Mouse (Mus musculus): ENCODE measurements around the gene Tnip1.
"Not testable (repeated sequence)": the region's sequence is repeated elsewhere in the genome, so short reads cannot be mapped to it uniquely, and the experiment has no call there.

Gene Tnip1

GRCm38 (mm10) chr11:54911201-54911600, 51.5 kb downstream of the Tnip1 start:
- no peak for DNase-seq (ENCODE audit: low read depth, low spot score)

- DNase-seq (ENCODE audit: low read depth, low spot score) = no peak
Observed at GRCm38 (mm10) chr11:54910081-54910665, 52.5 kb downstream of the Tnip1 start.

GRCm38 (mm10) chr11:54909273-54909672, 53.4 kb downstream of the Tnip1 start:
- DNase-seq (ENCODE audit: low read depth, low spot score) = no peak

GRCm38 (mm10) chr11:54907259-54907658, 55.5 kb downstream of the Tnip1 start:
- no peak for DNase-seq (ENCODE audit: low read depth, low spot score)

GRCm38 (mm10) chr11:54906466-54906865, 56.3 kb downstream of the Tnip1 start:
- no peak for DNase-seq (ENCODE audit: low read depth, low spot score)

GRCm38 (mm10) chr11:54905931-54906330, 56.8 kb downstream of the Tnip1 start:
- DNase-seq (ENCODE audit: low read depth, low spot score) = no peak

- DNase-seq (ENCODE audit: low read depth, low spot score) = no peak
Observed at GRCm38 (mm10) chr11:54905086-54905485, 57.6 kb downstream of the Tnip1 start.

GRCm38 (mm10) chr11:54903940-54904706, 58.6 kb downstream of the Tnip1 start:
- DNase-seq (ENCODE audit: low read depth, low spot score) = peak; percentile 15

- DNase-seq (ENCODE audit: low read depth, low spot score) = no peak
Observed at GRCm38 (mm10) chr11:54903339-54903738, 59.4 kb downstream of the Tnip1 start.

- DNase-seq (ENCODE audit: low read depth, low spot score) = peak; percentile 84
Observed at GRCm38 (mm10) chr11:54902333-54903323, 60.1 kb downstream of the Tnip1 start, which contains the start of gene Gpx3. Gene Gpx3 (plus strand): TSS chr11:54902453.

GRCm38 (mm10) chr11:54899657-54900056, 63.1 kb downstream of the Tnip1 start:
- DNase-seq (ENCODE audit: low read depth, low spot score) = no peak

- DNase-seq (ENCODE audit: low read depth, low spot score) = no peak
Observed at GRCm38 (mm10) chr11:54897470-54897869, 65.2 kb downstream of the Tnip1 start.

- DNase-seq (ENCODE audit: low read depth, low spot score) = not testable (repeated sequence)
Observed at GRCm38 (mm10) chr11:54896646-54897045, 66.1 kb downstream of the Tnip1 start.

- no peak for DNase-seq (ENCODE audit: low read depth, low spot score)
Observed at GRCm38 (mm10) chr11:54894589-54894988, 68.1 kb downstream of the Tnip1 start.

- no peak for DNase-seq (ENCODE audit: low read depth, low spot score)
Observed at GRCm38 (mm10) chr11:54892091-54892490, 70.6 kb downstream of the Tnip1 start.

GRCm38 (mm10) chr11:54891341-54891740, 71.4 kb downstream of the Tnip1 start:
- DNase-seq (ENCODE audit: low read depth, low spot score) = no peak

- DNase-seq (ENCODE audit: low read depth, low spot score) = no peak
Observed at GRCm38 (mm10) chr11:54887927-54888326, 74.8 kb downstream of the Tnip1 start.

- DNase-seq (ENCODE audit: low read depth, low spot score) = no peak
Observed at GRCm38 (mm10) chr11:54885406-54885805, 77.3 kb downstream of the Tnip1 start.

GRCm38 (mm10) chr11:54884937-54885336, 77.8 kb downstream of the Tnip1 start:
- DNase-seq (ENCODE audit: low read depth, low spot score) = no peak

- no peak for DNase-seq (ENCODE audit: low read depth, low spot score)
Observed at GRCm38 (mm10) chr11:54884197-54884828, 78.4 kb downstream of the Tnip1 start.

GRCm38 (mm10) chr11:54882671-54883070, 80.0 kb downstream of the Tnip1 start:
- DNase-seq (ENCODE audit: low read depth, low spot score) = peak; percentile 77
